In genomic region chr4:133309948-133310347, GRCm38 (mm10) we compare ENCODE assay signal across 9 mouse cellular contexts. TPM values are rescaled to one million over a fixed set of nuclear protein-coding genes. Genes with fewer than 3 reads are reported as not detected.
DNase-seq lines count a peak whose midpoint lies in the region; ATAC-seq lines count a peak whose summit lies in the region.
"Had no signal": no experiment of that assay in that cellular context is flagged by ENCODE, and none has a peak within 500 bp of the region (broad histone marks: within the 10 kb centered on the region; RNA-seq: fewer than 3 reads in every experiment).

No protein-coding gene starts in this region.

- no peak for ATAC-seq in hindbrain, embryonic 16.5 days
- no peak for ATAC-seq in embryonic facial prominence, embryonic 11.5 days (replicated peaks; ENCODE audit: insufficient number of reproducible peaks, low FRiP score, low TSS enrichment, low read depth)
- ATAC-seq in neutrophil, adult 5-6 weeks (ENCODE audit: extremely low read depth, insufficient number of reproducible peaks, low FRiP score, poor library complexity, severe bottlenecking): peak; percentile 73; the same call in 1 of the 2 replicates

- no peak overlapping the region for H3K9ac ChIP-seq in hindbrain, embryonic 16.5 days (ENCODE audit: low read depth, low read length)
- H3K9ac ChIP-seq in embryonic facial prominence, embryonic 11.5 days (replicated peaks; ENCODE audit: low read length): no peak overlapping the region
- H3K9ac ChIP-seq: embryonic facial prominence, embryonic 12.5 days had no signal

- peak; percentile 83 for DNase-seq in hindbrain, embryonic 10.5 days (ENCODE audit: low spot score)
- peak; percentile 94 for DNase-seq in adrenal gland, postnatal 14 days
- peak; percentile 89 for DNase-seq in embryonic facial prominence, embryonic 11.5 days (ENCODE audit: low spot score)
- peak; percentile 93 for DNase-seq in heart, postnatal 4 days
- DNase-seq in left cerebral cortex, postnatal 14 days (ENCODE audit: low spot score in 2 of 2): peak; percentile 88 to 91
- DNase-seq in thymus, adult 18-20 months: peak; percentile 61 to 62

- no peak overlapping the region for H3K27ac ChIP-seq in hindbrain, embryonic 10.5 days
- no peak overlapping the region for H3K27ac ChIP-seq in hindbrain, embryonic 16.5 days (ENCODE audit: low read depth, low read length)
- no peak overlapping the region for H3K27ac ChIP-seq in embryonic facial prominence, embryonic 11.5 days (replicated peaks; ENCODE audit: low read depth, low read length)
- H3K27ac ChIP-seq: embryonic facial prominence, embryonic 12.5 days had no signal

- H3K36me3 ChIP-seq in hindbrain, embryonic 10.5 days: peaks cover 32% of the 10 kb centered on the region
- no peaks in the 10 kb centered on the region for H3K36me3 ChIP-seq in hindbrain, embryonic 16.5 days (ENCODE audit: control insufficient read depth, insufficient read depth, low read length)
- no peaks in the 10 kb centered on the region for H3K36me3 ChIP-seq in embryonic facial prominence, embryonic 11.5 days (replicated peaks; ENCODE audit: control insufficient read depth, insufficient read depth, low read depth, low read length)

- intact Hi-C loops in left cerebral cortex, postnatal 14 days (cut with DNase I): loop anchor here (1.0 to 5.0 kb wide), 3 partner anchors 37 to 141 kb away; no protein-coding TSS in a partner anchor

- no peaks in the 10 kb centered on the region for H3K27me3 ChIP-seq in hindbrain, embryonic 10.5 days (ENCODE audit: insufficient read depth, poor library complexity, severe bottlenecking)
- H3K27me3 ChIP-seq in hindbrain, embryonic 16.5 days (replicated peaks; ENCODE audit: control insufficient read depth, insufficient read depth, low read length): no peaks in the 10 kb centered on the region
- no peaks in the 10 kb centered on the region for H3K27me3 ChIP-seq in embryonic facial prominence, embryonic 11.5 days (ENCODE audit: control insufficient read depth, insufficient read depth, low read length)
- H3K27me3 ChIP-seq: embryonic facial prominence, embryonic 12.5 days had no signal

- 0% methylated on average over 3 of the region's 3 CpGs for WGBS in hindbrain, embryonic 10.5 days
- WGBS in hindbrain, embryonic 16.5 days: 0% methylated on average over 3 of the region's 3 CpGs
- 0% methylated on average over 3 of the region's 3 CpGs for WGBS in embryonic facial prominence, embryonic 11.5 days

- H3K4me2 ChIP-seq in hindbrain, embryonic 16.5 days (ENCODE audit: low read length): no peak overlapping the region
- no peak overlapping the region for H3K4me2 ChIP-seq in embryonic facial prominence, embryonic 11.5 days (ENCODE audit: low read depth, low read length)
- H3K4me2 ChIP-seq: embryonic facial prominence, embryonic 12.5 days had no signal

- H3K9me3 ChIP-seq in hindbrain, embryonic 10.5 days: no peaks in the 10 kb centered on the region
- H3K9me3 ChIP-seq in hindbrain, embryonic 16.5 days (ENCODE audit: control insufficient read depth, low read length): no peaks in the 10 kb centered on the region
- no peaks in the 10 kb centered on the region for H3K9me3 ChIP-seq in embryonic facial prominence, embryonic 11.5 days (replicated peaks; ENCODE audit: control insufficient read depth, low read length)
- H3K9me3 ChIP-seq: embryonic facial prominence, embryonic 12.5 days had no signal

- H3K4me3 ChIP-seq in hindbrain, embryonic 10.5 days: no peak overlapping the region
- H3K4me3 ChIP-seq in hindbrain, embryonic 16.5 days (ENCODE audit: low read length): no peak overlapping the region
- H3K4me3 ChIP-seq in embryonic facial prominence, embryonic 11.5 days (ENCODE audit: low read depth, low read length): no peak overlapping the region
- H3K4me3 ChIP-seq: embryonic facial prominence, embryonic 12.5 days had no signal

- no peaks in the 10 kb centered on the region for H3K4me1 ChIP-seq in hindbrain, embryonic 10.5 days (replicated peaks)
- H3K4me1 ChIP-seq in hindbrain, embryonic 16.5 days (ENCODE audit: control insufficient read depth, insufficient read depth, low read depth, low read length): no peaks in the 10 kb centered on the region
- no peaks in the 10 kb centered on the region for H3K4me1 ChIP-seq in embryonic facial prominence, embryonic 11.5 days (ENCODE audit: control insufficient read depth, insufficient read depth, low read length)
- H3K4me1 ChIP-seq: embryonic facial prominence, embryonic 12.5 days had no signal

RNA-seq across cellular contexts. Expression of gene Tmem222, which starts 32.4 kb away (rescaled TPM):
- 82.8 and 87.8 TPM in 2 replicates for polyA plus RNA-seq in hindbrain, embryonic 10.5 days (2016; fragmentation: Nextera tagmentation; extraction: Ambion mirVana)
- 121 and 130 TPM in 2 replicates for polyA plus RNA-seq in hindbrain, embryonic 16.5 days (2015; fragmentation: Nextera tagmentation; extraction: Ambion mirVana)
- 48.7 and 55.0 TPM in 2 replicates for total RNA-seq in adrenal gland, postnatal 14 days (2021)
- 82.0 and 87.9 TPM in 2 replicates for polyA plus RNA-seq in embryonic facial prominence, embryonic 11.5 days (2014; fragmentation: Nextera tagmentation; extraction: Ambion mirVana)
- total RNA-seq in heart, postnatal 4 days (2021): 10 to 100 TPM; 35.1 to 35.6 TPM
- total RNA-seq in left cerebral cortex, postnatal 14 days (2021): 10 to 100 TPM; 81.7 to 87.9 TPM
- total RNA-seq in neutrophil, adult 5-6 weeks (2017): 17.1 and 18.0 TPM in 2 replicates

RNA-seq across cellular contexts. Expression of gene Wdtc1, which starts 43.3 kb away (rescaled TPM):
- polyA plus RNA-seq in hindbrain, embryonic 10.5 days (2016; fragmentation: Nextera tagmentation; extraction: Ambion mirVana): 19.5 and 22.0 TPM in 2 replicates
- polyA plus RNA-seq in hindbrain, embryonic 16.5 days (2015; fragmentation: Nextera tagmentation; extraction: Ambion mirVana): 18.8 and 21.3 TPM in 2 replicates
- total RNA-seq in adrenal gland, postnatal 14 days (2021): 53.3 and 55.1 TPM in 2 replicates
- 16.7 and 18.7 TPM in 2 replicates for polyA plus RNA-seq in embryonic facial prominence, embryonic 11.5 days (2014; fragmentation: Nextera tagmentation; extraction: Ambion mirVana)
- total RNA-seq in heart, postnatal 4 days (2021): 10 to 100 TPM; 46.9 to 47.9 TPM
- total RNA-seq in left cerebral cortex, postnatal 14 days (2021): 10 to 100 TPM; 56.6 to 60.8 TPM
- 23.0 and 26.6 TPM in 2 replicates for total RNA-seq in neutrophil, adult 5-6 weeks (2017)

RNA-seq across cellular contexts. Expression of gene Sytl1, which starts 47.0 kb away (rescaled TPM):
- polyA plus RNA-seq in hindbrain, embryonic 10.5 days (2016; fragmentation: Nextera tagmentation; extraction: Ambion mirVana): 1.2 and 1.6 TPM in 2 replicates
- 0.44 and 0.54 TPM in 2 replicates for polyA plus RNA-seq in hindbrain, embryonic 16.5 days (2015; fragmentation: Nextera tagmentation; extraction: Ambion mirVana)
- total RNA-seq in adrenal gland, postnatal 14 days (2021): 5.3 and 6.2 TPM in 2 replicates
- 1.1 and 1.2 TPM in 2 replicates for polyA plus RNA-seq in embryonic facial prominence, embryonic 11.5 days (2014; fragmentation: Nextera tagmentation; extraction: Ambion mirVana)
- total RNA-seq in heart, postnatal 4 days (2021): under 1 TPM; 0.48 to 0.79 TPM
- under 1 TPM in 1 of 2 experiments, not detected in 1; 0.51 TPM for total RNA-seq in left cerebral cortex, postnatal 14 days (2021)
- 2.9 and 5.0 TPM in 2 replicates for total RNA-seq in neutrophil, adult 5-6 weeks (2017)

RNA-seq across cellular contexts. Expression of gene Slc9a1, which starts 59.6 kb away (rescaled TPM):
- polyA plus RNA-seq in hindbrain, embryonic 10.5 days (2016; fragmentation: Nextera tagmentation; extraction: Ambion mirVana): 8.0 and 8.6 TPM in 2 replicates
- 9.8 and 9.9 TPM in 2 replicates for polyA plus RNA-seq in hindbrain, embryonic 16.5 days (2015; fragmentation: Nextera tagmentation; extraction: Ambion mirVana)
- 46.4 and 49.9 TPM in 2 replicates for total RNA-seq in adrenal gland, postnatal 14 days (2021)
- 4.7 and 5.6 TPM in 2 replicates for polyA plus RNA-seq in embryonic facial prominence, embryonic 11.5 days (2014; fragmentation: Nextera tagmentation; extraction: Ambion mirVana)
- 10 to 100 TPM; 21.1 to 24.4 TPM for total RNA-seq in heart, postnatal 4 days (2021)
- 10 to 100 TPM; 41.5 to 46.7 TPM for total RNA-seq in left cerebral cortex, postnatal 14 days (2021)
- 15.8 and 22.7 TPM in 2 replicates for total RNA-seq in neutrophil, adult 5-6 weeks (2017)
